Comparison of ENCODE assay signal across 7 mouse cellular contexts in the genomic region with DNA sequence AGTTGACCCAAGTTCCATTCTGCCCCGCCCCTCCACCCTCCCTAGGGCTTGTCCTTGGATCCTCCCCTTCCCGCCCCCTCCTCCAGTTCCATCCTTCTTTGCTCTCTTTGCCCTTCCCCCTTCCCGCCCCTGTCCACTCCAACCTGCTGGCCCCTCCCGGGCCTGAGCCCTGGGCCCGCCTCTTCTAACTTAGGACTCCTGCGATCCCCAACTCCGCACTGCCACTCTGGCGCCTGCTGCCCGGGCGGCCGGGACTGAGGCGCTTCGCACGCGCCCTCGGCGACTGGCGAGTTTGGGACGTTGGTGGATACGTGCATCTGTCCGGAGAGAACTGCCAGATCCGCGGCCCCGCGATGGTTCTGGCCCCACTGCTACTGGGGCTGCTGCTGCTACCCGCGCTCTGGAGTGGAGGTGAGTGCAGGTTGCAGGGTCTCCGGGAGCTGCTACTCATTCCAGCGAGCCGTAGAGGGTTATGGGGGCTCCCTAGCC. TPM values are rescaled to one million over a fixed set of nuclear protein-coding genes. Genes with fewer than 3 reads are reported as not detected.
A peak's percentile ranks its signal among the peaks of the same experiment; 100 is the strongest.
DNase-seq lines count a peak whose midpoint lies in the region; ATAC-seq lines count a peak whose summit lies in the region.

A gene (plus strand): TSS at position 264 of the 489 bp plus-strand sequence.

- under 1% methylated on average over 30 of the region's 30 CpGs for WGBS in intestine, embryonic 16.5 days

- H3K27ac ChIP-seq in intestine, embryonic 16.5 days (ENCODE audit: low read length) = peak within 1 kb of the TSS; percentile 96

- no peaks in the 10 kb centered on the region for H3K27me3 ChIP-seq in intestine, embryonic 16.5 days (replicated peaks; ENCODE audit: control insufficient read depth, insufficient read depth, low read length)

- intact Hi-C loops in left cerebral cortex, postnatal 10 days (cut with DNase I) = loop anchor here (1.0 kb wide), 1 partner anchor 119 kb away; no protein-coding TSS in a partner anchor

- peak within 1 kb of the TSS; percentile 83 for H3K4me3 ChIP-seq in intestine, embryonic 16.5 days (ENCODE audit: low read length)

- no peaks in the 10 kb centered on the region for H3K9me3 ChIP-seq in intestine, embryonic 16.5 days (ENCODE audit: control insufficient read depth, low read length)

- peak within 1 kb of the TSS; percentile 95 for H3K9ac ChIP-seq in intestine, embryonic 16.5 days (ENCODE audit: low read depth, low read length)

- H3K4me1 ChIP-seq in intestine, embryonic 16.5 days (ENCODE audit: control insufficient read depth, insufficient read depth, low read length) = peaks cover 6% of the 10 kb centered on the region; the same call in 1 of the 2 replicates

- H3K36me3 ChIP-seq in intestine, embryonic 16.5 days (ENCODE audit: control insufficient read depth, insufficient read depth, low read length) = no peaks in the 10 kb centered on the region

- peak; percentile 93 for ATAC-seq in intestine, embryonic 16.5 days
- peak; percentile 32 for ATAC-seq in megakaryocyte, adult 5-6 weeks (ENCODE audit: poor library complexity, severe bottlenecking)

- DNase-seq in adrenal gland, postnatal 4 days (ENCODE audit: low spot score in 2 of 2) = peak; percentile 70 to 79
- DNase-seq in embryo, embryonic 11.5 days (ENCODE audit: low read depth, low spot score) = peak; percentile 81
- peak; percentile 78 to 90 for DNase-seq in gastrocnemius, postnatal 4 days (ENCODE audit: low spot score in 2 of 2)
- DNase-seq in left cerebral cortex, postnatal 10 days (ENCODE audit: extremely low spot score in 1 of 2, low spot score in 2 of 2) = peak; percentile 67 to 93
- peak; percentile 66 to 70 for DNase-seq in right cerebral cortex, postnatal 36 days (ENCODE audit: low spot score in 2 of 2)

- peak within 1 kb of the TSS; percentile 53 for H3K4me2 ChIP-seq in intestine, embryonic 16.5 days (ENCODE audit: low read depth, low read length)

RNA-seq across cellular contexts. Expression of the gene that starts here (rescaled TPM):
- 10 to 100 TPM; 15.5 to 16.8 TPM for total RNA-seq in adrenal gland, postnatal 4 days (2021)
- 1 to 10 TPM; 4.7 to 5.8 TPM for total RNA-seq in gastrocnemius, postnatal 4 days (2021)
- polyA plus RNA-seq in intestine, embryonic 16.5 days (2015; fragmentation: Nextera tagmentation; extraction: Ambion mirVana) = 13.5 and 15.0 TPM in 2 replicates
- 10 to 100 TPM; 10.4 to 23.6 TPM for total RNA-seq in left cerebral cortex, postnatal 10 days (2021)
- 0.68 and 1.3 TPM in 2 replicates for total RNA-seq in megakaryocyte, adult 5-6 weeks (2015)
- 0.33 and 1.0 TPM in 2 replicates for total RNA-seq in megakaryocyte, adult 5-6 weeks (2017)

Comparison
In these comparisons a context has a peak if more than half of its experiments do, and no peak if none do; other contexts are left out.
1. Peak in every context shown above with its lines: DNase-seq, ATAC-seq, H3K4me3 ChIP-seq and H3K27ac ChIP-seq.